Mouse (Mus musculus) brain, adult 2 months (tissue): ENCODE results near the gene Irak3.

Source experiments
- DNase-seq: peaks from one replicate; pipeline ENCODE4 v3.0.0; 2011; ENCODE audit warnings: low read depth, low spot score

Gene Irak3

GRCm38 (mm10) chr10:120097564-120097963, 104.4 kb downstream of the Irak3 start:
- DNase-seq: no peak

- DNase-seq: no peak
Observed at GRCm38 (mm10) chr10:120095716-120096115, 106.2 kb downstream of the Irak3 start.

- DNase-seq: no peak
Observed at GRCm38 (mm10) chr10:120095136-120095535, 106.8 kb downstream of the Irak3 start.

- DNase-seq: no peak
Observed at GRCm38 (mm10) chr10:120092548-120092947, 109.4 kb downstream of the Irak3 start.
